Comparison of ENCODE assay signal across 8 mouse cellular contexts in the genomic region with DNA sequence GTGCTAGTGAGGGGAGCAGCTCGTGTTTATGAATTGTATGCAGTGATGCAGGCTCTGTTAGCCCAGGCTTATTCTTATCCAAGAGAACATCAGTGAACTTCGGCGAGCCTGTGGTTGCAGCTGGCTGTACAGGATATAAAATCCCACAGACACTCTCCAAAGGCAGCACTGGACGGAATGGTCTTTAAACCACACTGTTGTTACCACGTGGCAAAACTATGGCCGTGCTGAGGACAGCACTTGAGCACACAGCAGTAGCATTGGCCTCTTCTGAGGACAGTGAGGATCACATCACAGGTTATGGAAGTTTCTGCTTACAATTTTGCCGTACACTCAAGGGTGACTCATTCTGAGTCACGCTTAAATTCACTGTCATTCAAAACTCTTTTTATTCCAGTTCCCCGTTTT. TPM values are rescaled to one million over a fixed set of nuclear protein-coding genes. Genes with fewer than 3 reads are reported as not detected.
A peak's percentile ranks its signal among the peaks of the same experiment; 100 is the strongest.
DNase-seq lines count a peak whose midpoint lies in the region; ATAC-seq lines count a peak whose summit lies in the region.

No protein-coding gene starts in this region.

- ATAC-seq in erythroid progenitor cell, adult 5-6 weeks (replicated peaks; ENCODE audit: low FRiP score, poor library complexity, severe bottlenecking): peak; percentile 59; the same call in 1 of the 2 replicates

- peaks cover 78% of the 10 kb centered on the region for H3K4me1 ChIP-seq in megakaryocyte, embryonic 14.5 days

- H3K36me3 ChIP-seq in megakaryocyte, embryonic 14.5 days (replicated peaks; ENCODE audit: low read length): peaks cover 3% of the 10 kb centered on the region

- DNase-seq in left cerebral cortex, adult 11 months (ENCODE audit: low spot score): peak; percentile 8
- no peak for DNase-seq in left cerebral cortex, postnatal 10 days (ENCODE audit: extremely low spot score in 1 of 2, low spot score in 2 of 2)
- DNase-seq in MN1 (ENCODE audit: low spot score): peak; percentile 24
- DNase-seq in cerebellum, adult 8-10 months: no peak
- no peak for DNase-seq in left cerebral cortex, postnatal 36 days (ENCODE audit: low spot score in 2 of 2)
- DNase-seq in heart, postnatal 4 days: no peak

- H3K4me3 ChIP-seq in megakaryocyte, embryonic 14.5 days (replicated peaks): peak overlapping the region; percentile 85

- no peaks in the 10 kb centered on the region for H3K9me3 ChIP-seq in megakaryocyte, embryonic 14.5 days

- intact Hi-C loops in left cerebral cortex, postnatal 10 days (cut with DNase I): no loop called here
- intact Hi-C loops in left cerebral cortex, postnatal 36 days (cut with DNase I): no loop called here

- H3K27me3 ChIP-seq in megakaryocyte, embryonic 14.5 days (replicated peaks): no peaks in the 10 kb centered on the region

RNA-seq across cellular contexts. Expression of a gene that starts 44.1 kb away (rescaled TPM):
- 10 to 100 TPM; 30.1 to 30.7 TPM for total RNA-seq in left cerebral cortex, postnatal 10 days (2021)
- 18.0 and 30.3 TPM in 2 replicates for total RNA-seq in erythroid progenitor cell, adult 5-6 weeks (2015; ENCODE audit: low replicate concordance)
- 26.6 and 47.0 TPM in 2 replicates for total RNA-seq in erythroid progenitor cell, adult 5-6 weeks (2017; ENCODE audit: low replicate concordance)
- 1.9 and 2.9 TPM in 2 replicates for polyA plus RNA-seq in megakaryocyte, embryonic 14.5 days (2012; ENCODE audit: insufficient read depth, low replicate concordance)
- total RNA-seq in left cerebral cortex, postnatal 36 days (2021): 10 to 100 TPM; 20.0 to 20.4 TPM
- 10 to 100 TPM; 20.3 to 20.6 TPM for total RNA-seq in heart, postnatal 4 days (2021)

Comparison
In these comparisons a context has a peak if more than half of its experiments do, and no peak if none do; other contexts are left out.
1. DNase-seq: peak in left cerebral cortex, adult 11 months (single experiment) and MN1 (single experiment); none in left cerebral cortex, postnatal 10 days (0 of 2), cerebellum, adult 8-10 months (single experiment), left cerebral cortex, postnatal 36 days (0 of 2) and heart, postnatal 4 days (single experiment).